Mouse (Mus musculus) ES-E14 (cell line): ENCODE measurements around the gene Zfp786. TPM values are rescaled to one million over a fixed set of nuclear protein-coding genes. Genes with fewer than 3 reads are reported as not detected.

Experiments
- DNase-seq: peaks from one replicate; pipeline ENCODE4 v3.0.0-alpha.2; 2013; ENCODE audit warnings: low read depth, low spot score
- H3K27ac ChIP-seq: 2 replicates; pipeline ENCODE4 v1.5.1; 2012; ENCODE audit warnings: low read depth, mild to moderate bottlenecking, low read length, moderate library complexity, mixed read lengths; ENCODE audit not compliant: poor library complexity, insufficient read depth, severe bottlenecking
- H3K36me3 ChIP-seq: 2 replicates; pipeline ENCODE4 v1.6.1; 2012; ENCODE audit warnings: mild to moderate bottlenecking, low read length, moderate library complexity, mixed read lengths; ENCODE audit not compliant: control insufficient read depth, poor library complexity, insufficient read depth, severe bottlenecking
- H3K4me1 ChIP-seq, 2 experiments: fragments of 150-350 bp in 1 of 2; sonication (generic) in 1 of 2; 2 replicates each; pipeline ENCODE4 v1.6.1; 2012; ENCODE audit warnings: low read length in 2 of 2, mild to moderate bottlenecking in 1 of 2, mixed read lengths in 1 of 2; ENCODE audit not compliant: control insufficient read depth in 2 of 2, insufficient read depth in 2 of 2, poor library complexity in 1 of 2
- H3K4me3 ChIP-seq, 2 experiments: fragments of 150-350 bp in 1 of 2; sonication (generic) in 1 of 2; 2 replicates each; pipeline ENCODE4 v1.5.1; 2012; ENCODE audit warnings: low read length in 2 of 2, low read depth in 1 of 2, mild to moderate bottlenecking in 1 of 2, mixed read lengths in 1 of 2; ENCODE audit not compliant: insufficient read depth in 1 of 2, poor library complexity in 1 of 2, severe bottlenecking in 1 of 2
- H3K9ac ChIP-seq: 2 replicates; pipeline ENCODE4 v1.6.1; 2012; ENCODE audit warnings: low read depth, mild to moderate bottlenecking, low read length, mixed read lengths; ENCODE audit not compliant: poor library complexity, insufficient read depth, severe bottlenecking
- H3K9me3 ChIP-seq: fragments of 150-350 bp; sonication (generic); 2 replicates; pipeline ENCODE4 v1.6.1; 2012; ENCODE audit warnings: low read depth, mild to moderate bottlenecking, low read length; ENCODE audit not compliant: control insufficient read depth, insufficient read depth
- CHD2 ChIP-seq: IDR thresholded peaks from 2 replicates; pipeline ENCODE4 v1.6.1; 2014; ENCODE audit warnings: mild to moderate bottlenecking, low read depth, low read length, inconsistent platforms
- HCFC1 ChIP-seq: IDR thresholded peaks from 2 replicates; pipeline ENCODE4 v1.6.1; 2012; ENCODE audit warnings: low read length, inconsistent platforms, borderline replicate concordance; ENCODE audit not compliant: insufficient read depth
- MAFK ChIP-seq: IDR thresholded peaks from 2 replicates; pipeline ENCODE4 v1.6.1; 2014; ENCODE audit warnings: mild to moderate bottlenecking, low read depth, low read length, inconsistent platforms; ENCODE audit not compliant: insufficient read depth
- ZC3H11A ChIP-seq: IDR thresholded peaks from 2 replicates; pipeline ENCODE4 v1.6.1; 2012; ENCODE audit warnings: low read depth, mild to moderate bottlenecking, inconsistent platforms, low read length, borderline replicate concordance
- ZNF384 ChIP-seq: IDR thresholded peaks from 2 replicates; pipeline ENCODE4 v1.6.1; 2012; ENCODE audit warnings: low read depth, low read length, inconsistent platforms
- in situ Hi-C, 2 experiments: fragments of 600-800 bp; cut with MboI; formaldehyde crosslinking; loops; one replicate each; pipeline ENCODE4 v1.15.1; 2025; ENCODE audit warnings: low sequenced_read_pairs in 2 of 2, inconsistent platforms in 1 of 2; ENCODE audit not compliant: unreplicated experiment in 2 of 2
- total RNA-seq: library from RNA; depleted of rRNA; stranded (reverse); fragments of 300-350 nt; gene quantifications from 2 replicates; pipeline ENCODE4 v1.2.3, GENCODE M21; 2012

Gene Zfp786
- total RNA-seq, 1 experiment, result 2.0 TPM

DNA sequence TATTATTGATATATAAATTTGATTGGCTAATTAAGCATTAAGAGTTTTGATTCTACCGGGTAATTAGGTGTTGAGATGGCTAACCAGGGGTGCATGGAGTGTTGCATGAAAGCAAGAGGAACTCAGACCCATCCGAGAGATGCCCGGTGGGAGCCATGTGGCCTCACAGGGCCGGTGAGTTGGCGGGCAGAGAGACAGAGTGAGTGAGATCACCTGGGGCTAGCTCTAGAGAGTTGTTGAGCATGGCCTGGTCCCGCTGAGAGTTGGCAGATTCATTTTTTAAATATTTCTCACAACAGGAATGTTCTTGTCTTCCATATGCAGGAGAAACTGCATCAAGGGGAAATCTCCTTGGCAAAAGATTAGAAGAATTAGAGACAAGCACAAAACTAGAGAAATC lies 26.6 kb upstream of the Zfp786 start:
- in situ Hi-C loops, result no loop called here
- no peak overlapping the region for H3K27ac ChIP-seq
- no peak overlapping the region for H3K4me3 ChIP-seq
- H3K9me3 ChIP-seq, result no peaks in the 10 kb centered on the region; the same call in 1 of the 2 replicates
- TF ChIP-seq CHD2 (no peak), HCFC1 (no peak), ZC3H11A (no peak), ZNF384 (no peak), MAFK (no peak)
- no peak overlapping the region for H3K9ac ChIP-seq
- H3K4me1 ChIP-seq, result no peaks in the 10 kb centered on the region
- H3K36me3 ChIP-seq, result no peaks in the 10 kb centered on the region; the same call in 1 of the 2 replicates
- no peak for DNase-seq

DNA sequence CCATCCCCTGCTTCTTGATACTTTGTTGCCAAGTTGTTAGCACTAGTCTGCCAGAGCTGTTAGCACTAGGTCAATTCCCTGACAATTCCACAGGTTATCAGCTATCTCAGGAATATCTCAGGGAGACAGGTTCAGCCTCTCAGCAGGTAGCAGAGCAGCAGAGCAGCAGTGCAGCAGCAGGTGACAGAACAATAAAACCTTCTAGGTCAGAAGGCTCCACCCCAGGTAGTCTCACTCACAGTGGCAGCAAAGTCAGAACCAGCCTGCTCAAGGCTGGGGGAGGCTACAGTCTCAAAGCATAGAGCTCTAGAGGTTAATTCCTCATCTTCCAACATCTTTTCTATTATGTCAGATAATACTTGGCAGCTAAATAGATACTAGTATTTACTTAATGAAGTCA lies 15.1 kb upstream of the Zfp786 start:
- Histone ChIP-seq H3K27ac (no peak overlapping the region), H3K4me1 (peaks cover 0 to 1% of the 10 kb centered on the region in 2 experiments; a peak in 1 of 4 replicates), H3K9ac (no peak overlapping the region), H3K36me3 (no peaks in the 10 kb centered on the region), H3K9me3 (no peaks in the 10 kb centered on the region), H3K4me3 (no peak overlapping the region)
- in situ Hi-C loops, result no loop called here
- no peak for DNase-seq
- TF ChIP-seq ZNF384 (no peak), ZC3H11A (no peak), MAFK (no peak), CHD2 (no peak)

DNA sequence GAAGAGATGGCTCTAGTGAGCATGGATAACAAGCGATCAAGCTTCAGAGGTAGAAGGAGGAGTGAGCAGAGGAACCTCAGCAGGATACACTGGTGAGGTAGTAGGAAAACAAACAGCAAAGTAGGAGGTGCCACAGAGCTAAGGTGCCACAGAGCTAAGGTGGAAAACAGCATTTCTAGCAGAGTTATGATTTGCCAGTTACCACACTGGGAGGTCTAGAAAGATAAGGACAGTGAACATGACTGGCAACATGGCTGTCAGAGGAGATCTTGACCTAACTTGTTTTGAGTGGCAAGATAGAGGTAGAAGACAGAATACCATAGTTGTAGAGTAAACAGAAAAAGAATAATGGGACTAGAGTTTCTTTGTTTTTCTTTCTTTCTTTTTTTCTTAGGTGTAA lies 11.7 kb upstream of the Zfp786 start:
- DNase-seq, result no peak
- TF ChIP-seq HCFC1, result no peak
- no peak for TF ChIP-seq CHD2
- no peak for TF ChIP-seq MAFK
- TF ChIP-seq ZC3H11A, result no peak
- TF ChIP-seq ZNF384, result no peak
- no peak overlapping the region for H3K4me3 ChIP-seq
- no peaks in the 10 kb centered on the region for H3K9me3 ChIP-seq
- H3K9ac ChIP-seq, result no peak overlapping the region
- H3K36me3 ChIP-seq, result no peaks in the 10 kb centered on the region
- in situ Hi-C loops, result no loop called here
- no peak overlapping the region for H3K27ac ChIP-seq
- peaks cover 0 to 1% of the 10 kb centered on the region in 2 experiments; a peak in 1 of 4 replicates for H3K4me1 ChIP-seq

DNA sequence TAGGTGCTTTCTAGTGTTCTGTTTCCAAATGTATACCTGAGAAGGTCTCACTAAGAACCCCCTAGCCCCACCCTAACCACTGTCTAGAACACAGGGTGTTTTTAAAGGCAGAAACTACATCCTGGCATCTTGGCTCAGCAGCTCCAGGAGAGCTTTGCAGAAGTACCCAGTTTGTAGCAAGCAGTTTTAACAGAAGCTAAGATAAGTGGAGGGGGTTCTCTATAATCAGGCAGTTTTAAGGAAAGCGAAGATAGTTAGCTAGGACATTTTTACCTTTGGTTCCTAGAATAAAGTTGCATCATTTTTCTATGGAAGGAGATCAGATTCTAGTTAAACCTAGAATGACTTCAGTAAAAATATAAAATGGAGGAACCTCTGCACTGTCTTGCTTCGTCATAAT lies 11.2 kb upstream of the Zfp786 start:
- Histone ChIP-seq H3K9me3 (no peaks in the 10 kb centered on the region), H3K4me3 (no peak overlapping the region), H3K27ac (no peak overlapping the region), H3K36me3 (no peaks in the 10 kb centered on the region), H3K4me1 (peaks cover 0 to 1% of the 10 kb centered on the region in 2 experiments; a peak in 1 of 4 replicates), H3K9ac (no peak overlapping the region)
- in situ Hi-C loops, result no loop called here
- no peak for TF ChIP-seq ZC3H11A
- TF ChIP-seq ZNF384, result no peak
- TF ChIP-seq CHD2, result no peak
- no peak for TF ChIP-seq MAFK
- no peak for TF ChIP-seq HCFC1
- DNase-seq, result no peak

DNA sequence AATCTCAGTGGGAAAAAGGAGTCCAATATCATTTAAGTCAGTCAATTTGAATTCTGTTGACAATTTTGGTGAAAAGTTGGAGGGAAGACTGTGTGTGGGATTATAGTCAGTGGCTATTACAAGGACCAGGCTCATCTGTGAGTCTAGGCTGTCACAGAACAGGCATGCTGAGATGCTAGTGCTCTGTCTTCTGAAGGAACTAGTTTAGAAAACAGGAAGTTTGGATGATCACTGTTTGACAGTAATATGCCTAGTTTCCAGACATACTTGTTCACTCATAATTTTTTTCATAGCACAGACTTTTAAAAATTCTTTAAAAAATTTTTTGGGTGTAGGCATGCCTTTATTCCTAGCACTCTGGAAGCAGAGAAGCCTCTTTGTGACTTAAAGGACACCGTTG lies 10.4 kb upstream of the Zfp786 start:
- H3K27ac ChIP-seq, result no peak overlapping the region
- H3K9me3 ChIP-seq, result no peaks in the 10 kb centered on the region
- peaks cover 0 to 2% of the 10 kb centered on the region in 2 experiments; a peak in 1 of 4 replicates for H3K4me1 ChIP-seq
- H3K9ac ChIP-seq, result no peak overlapping the region
- no peak overlapping the region for H3K4me3 ChIP-seq
- no peak for DNase-seq
- no peaks in the 10 kb centered on the region for H3K36me3 ChIP-seq
- TF ChIP-seq CHD2 (no peak), HCFC1 (no peak), ZNF384 (no peak), MAFK (no peak), ZC3H11A (no peak)
- in situ Hi-C loops, result no loop called here
